17 mouse cellular contexts compared by ENCODE assay signal in the genomic region with DNA sequence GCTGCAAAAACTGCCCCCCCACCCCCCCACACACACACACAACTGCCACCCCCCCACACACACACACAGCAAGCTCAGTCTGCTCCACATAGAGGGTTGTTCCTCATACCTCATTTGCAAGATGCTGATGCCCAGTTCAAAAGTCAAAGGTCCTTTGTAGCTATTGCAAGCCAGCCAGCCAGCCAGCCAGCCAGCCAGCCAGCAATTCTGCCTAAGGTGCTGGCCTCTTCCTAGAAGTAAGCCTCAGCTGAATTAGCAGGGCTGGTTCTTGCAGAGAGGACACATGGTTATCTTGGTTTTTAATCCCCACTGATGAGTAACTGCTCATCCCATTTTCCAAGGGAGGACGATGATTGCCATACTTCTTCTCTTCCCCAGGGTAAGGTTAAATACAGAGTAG.
"Had no signal": no experiment of that assay in that cellular context is flagged by ENCODE, and none has a peak within 500 bp of the region (broad histone marks: within the 10 kb centered on the region; RNA-seq: fewer than 3 reads in every experiment).

No protein-coding gene starts in this region.

- H3K9me3 ChIP-seq: hindbrain, embryonic 15.5 days; limb, embryonic 12.5 days; liver, embryonic 12.5 days; megakaryocyte, embryonic 14.5 days; midbrain, embryonic 15.5 days; neural tube, embryonic 12.5 days; stomach, embryonic 15.5 days had no signal

- DNase-seq: layer of hippocampus, adult 9-11 months; layer of hippocampus, postnatal 36 days; lung, embryonic 14.5 days; lung, postnatal 10 days; lung, postnatal 4 days; retina, postnatal 1 day; thymus, adult 2 months; thymus, postnatal 25 days had no signal

- H3K27me3 ChIP-seq: hindbrain, embryonic 15.5 days; limb, embryonic 12.5 days; liver, embryonic 12.5 days; megakaryocyte, embryonic 14.5 days; midbrain, embryonic 15.5 days; neural tube, embryonic 12.5 days; stomach, embryonic 15.5 days had no signal

- H3K9ac ChIP-seq: hindbrain, embryonic 15.5 days; limb, embryonic 12.5 days; liver, embryonic 12.5 days; lung, embryonic 14.5 days; midbrain, embryonic 15.5 days; neural tube, embryonic 12.5 days; stomach, embryonic 15.5 days had no signal

- H3K27ac ChIP-seq: hindbrain, embryonic 15.5 days; limb, embryonic 12.5 days; liver, embryonic 12.5 days; midbrain, embryonic 15.5 days; neural tube, embryonic 12.5 days; stomach, embryonic 15.5 days had no signal

- H3K4me1 ChIP-seq: hindbrain, embryonic 15.5 days; limb, embryonic 12.5 days; liver, embryonic 12.5 days; megakaryocyte, embryonic 14.5 days; midbrain, embryonic 15.5 days; neural tube, embryonic 12.5 days; stomach, embryonic 15.5 days had no signal

- H3K4me2 ChIP-seq: hindbrain, embryonic 15.5 days; limb, embryonic 12.5 days; liver, embryonic 12.5 days; lung, embryonic 14.5 days; midbrain, embryonic 11.5 days; midbrain, embryonic 15.5 days; neural tube, embryonic 12.5 days; stomach, embryonic 15.5 days had no signal

- H3K4me3 ChIP-seq: hindbrain, embryonic 15.5 days; limb, embryonic 12.5 days; liver, embryonic 12.5 days; megakaryocyte, embryonic 14.5 days; midbrain, embryonic 15.5 days; neural tube, embryonic 12.5 days; stomach, embryonic 15.5 days had no signal

- H3K36me3 ChIP-seq: hindbrain, embryonic 15.5 days; limb, embryonic 12.5 days; liver, embryonic 12.5 days; midbrain, embryonic 15.5 days; neural tube, embryonic 12.5 days; stomach, embryonic 15.5 days had no signal

- ATAC-seq: intestine, embryonic 16.5 days; liver, embryonic 12.5 days; midbrain, embryonic 15.5 days had no signal
